Mouse (Mus musculus) hindbrain, embryonic 15.5 days (tissue): ENCODE data around the gene Adgrf5. TPM values are rescaled to one million over a fixed set of nuclear protein-coding genes. Genes with fewer than 3 reads are reported as not detected.

Source experiments
- ATAC-seq: fragments of 200-750 bp; cut with Nextera tagmentation; 2 replicates; pipeline ENCODE4 v1.8.0; 2017; ENCODE audit warnings: low read depth, moderate number of reproducible peaks, moderate TSS enrichment; ENCODE audit not compliant: low FRiP score
- H3K27ac ChIP-seq: fragments of 300-500 bp; sonication (generic); replicated peaks from 2 replicates; pipeline ENCODE4 v1.5.1; 2015; ENCODE audit warnings: mild to moderate bottlenecking, inconsistent platforms
- H3K27me3 ChIP-seq: fragments of 300-500 bp; sonication (generic); 2 replicates; pipeline ENCODE4 v1.6.1; 2015; ENCODE audit warnings: control low read depth, inconsistent platforms
- H3K36me3 ChIP-seq: fragments of 300-500 bp; sonication (generic); 2 replicates; pipeline ENCODE4 v1.6.1; 2015; ENCODE audit warnings: control low read depth, inconsistent platforms
- H3K4me1 ChIP-seq: fragments of 300-500 bp; sonication (generic); replicated peaks from 2 replicates; pipeline ENCODE4 v1.6.1; 2015; ENCODE audit warnings: control low read depth, inconsistent platforms
- H3K4me2 ChIP-seq: fragments of 300-500 bp; sonication (generic); 2 replicates; pipeline ENCODE4 v1.6.1; 2015; ENCODE audit warnings: moderate library complexity, mild to moderate bottlenecking, inconsistent platforms
- H3K4me3 ChIP-seq: fragments of 300-500 bp; sonication (generic); 2 replicates; pipeline ENCODE4 v1.5.1; 2015; ENCODE audit warnings: mild to moderate bottlenecking, inconsistent platforms
- H3K9ac ChIP-seq: fragments of 300-500 bp; sonication (generic); 2 replicates; pipeline ENCODE4 v1.6.1; 2015; ENCODE audit warnings: inconsistent platforms
- H3K9me3 ChIP-seq: fragments of 300-500 bp; sonication (generic); 2 replicates; pipeline ENCODE4 v1.6.1; 2016; ENCODE audit warnings: control low read depth, inconsistent platforms
- WGBS: fragments of 180-500 bp; shearing (Covaris S2); methylation state at CpG from one replicate; pipeline ENCODE4 v1.1.7; 2015; 5-methylcytosine and 5-hydroxymethylcytosine counted together
- polyA plus RNA-seq: library from polyadenylated mRNA; unstranded; fragments of >200 nt; fragmentation: Nextera tagmentation; extraction: Ambion mirVana; gene quantifications from 2 replicates; pipeline ENCODE4 v1.2.1, GENCODE M21; 2015

The Adgrf5 gene
- polyA plus RNA-seq, 1 experiment from 2014 or later: 9.0 TPM

DNA sequence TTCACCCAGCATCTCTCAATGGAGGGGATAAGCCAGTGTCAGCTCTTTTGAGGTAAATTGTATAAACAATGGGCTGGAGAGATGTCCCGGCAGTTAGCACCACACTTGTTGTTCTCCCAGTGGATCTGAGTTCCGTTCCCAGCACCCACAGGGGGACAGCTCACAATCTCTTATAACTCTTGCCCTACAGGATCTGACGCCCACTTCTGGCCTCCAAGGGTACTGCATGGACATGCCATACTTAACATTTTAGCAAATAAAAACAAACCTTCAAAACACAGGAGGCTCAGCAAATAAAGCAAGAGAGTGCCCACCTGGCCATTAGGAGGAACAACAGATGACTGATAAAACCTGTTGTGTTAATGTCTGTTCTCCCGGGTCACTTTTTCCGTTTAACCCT is 59.0 kb downstream of the Adgrf5 start:
- H3K4me3 ChIP-seq: no peak overlapping the region
- no peak for ATAC-seq
- 88% methylated on average over 5 of the region's 5 CpGs for WGBS

GRCm38 (mm10) chr17:43420381-43420780 is 60.1 kb downstream of the Adgrf5 start:
- no peak for ATAC-seq
- H3K4me2 ChIP-seq: no peak overlapping the region

More for the DNA sequence above, 59.0 kb downstream of the Adgrf5 start:
- Histone ChIP-seq H3K9me3 (no peaks in the 10 kb centered on the region), H3K27me3 (no peaks in the 10 kb centered on the region), H3K27ac (no peak overlapping the region), H3K4me2 (no peak overlapping the region), H3K4me1 (no peaks in the 10 kb centered on the region), H3K9ac (no peak overlapping the region), H3K36me3 (no peaks in the 10 kb centered on the region)

DNA sequence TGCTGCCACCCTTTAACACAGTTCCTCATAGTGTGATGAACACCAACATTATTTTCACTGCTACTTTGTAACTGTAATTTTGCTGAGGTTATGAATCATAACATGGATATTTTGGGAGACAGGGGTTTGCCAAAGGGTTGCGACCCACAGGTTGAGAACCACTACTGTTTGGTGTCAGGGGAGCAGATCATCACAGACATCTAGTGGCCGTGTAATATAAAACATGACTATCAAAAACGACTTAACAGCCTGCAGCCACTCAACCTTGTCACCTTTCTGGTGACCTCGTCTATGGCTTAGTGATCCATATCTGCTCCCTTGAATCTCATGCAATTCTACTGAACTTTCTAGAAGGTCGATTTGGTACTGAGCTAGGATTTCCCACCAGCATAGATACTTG is 63.7 kb downstream of the Adgrf5 start:
- Histone ChIP-seq H3K4me1 (no peaks in the 10 kb centered on the region), H3K4me3 (no peak overlapping the region), H3K36me3 (no peaks in the 10 kb centered on the region), H3K9ac (no peak overlapping the region), H3K27me3 (no peaks in the 10 kb centered on the region), H3K9me3 (no peaks in the 10 kb centered on the region), H3K4me2 (no peak overlapping the region), H3K27ac (no peak overlapping the region)
- no peak for ATAC-seq
- 76% methylated on average over 5 of the region's 5 CpGs for WGBS

More at GRCm38 (mm10) chr17:43420381-43420780, 60.1 kb downstream of the Adgrf5 start:
- Histone ChIP-seq H3K9me3 (no peaks in the 10 kb centered on the region), H3K9ac (no peak overlapping the region), H3K36me3 (no peaks in the 10 kb centered on the region), H3K27me3 (no peaks in the 10 kb centered on the region), H3K27ac (no peak overlapping the region), H3K4me3 (no peak overlapping the region), H3K4me1 (no peaks in the 10 kb centered on the region)
- 87% methylated on average over 3 of the region's 3 CpGs for WGBS

- Histone ChIP-seq H3K9me3 (no peaks in the 10 kb centered on the region), H3K4me3 (no peak overlapping the region), H3K27ac (no peak overlapping the region), H3K4me1 (no peaks in the 10 kb centered on the region), H3K27me3 (no peaks in the 10 kb centered on the region), H3K9ac (no peak overlapping the region), H3K4me2 (no peak overlapping the region), H3K36me3 (no peaks in the 10 kb centered on the region)
- whole genome bisulfite sequencing: 78% methylated on average over 5 of the region's 5 CpGs
- no peak for ATAC-seq
Observed at GRCm38 (mm10) chr17:43431692-43432091, 71.4 kb downstream of the Adgrf5 start.

- H3K27ac ChIP-seq: no peak overlapping the region
- H3K4me2 ChIP-seq: no peak overlapping the region
- ATAC-seq: no peak
- no peaks in the 10 kb centered on the region for H3K4me1 ChIP-seq
- H3K36me3 ChIP-seq: no peaks in the 10 kb centered on the region
- no peaks in the 10 kb centered on the region for H3K27me3 ChIP-seq
- H3K9me3 ChIP-seq: no peaks in the 10 kb centered on the region
- H3K9ac ChIP-seq: no peak overlapping the region
- H3K4me3 ChIP-seq: no peak overlapping the region
- 68% methylated on average over 8 of the region's 8 CpGs for WGBS
Observed at GRCm38 (mm10) chr17:43434485-43434884, 74.2 kb downstream of the Adgrf5 start.

- H3K9ac ChIP-seq: no peak overlapping the region
- WGBS: 100% methylated on average over 1 of the region's 1 CpGs
- no peak overlapping the region for H3K4me2 ChIP-seq
- no peak for ATAC-seq
- H3K27me3 ChIP-seq: no peaks in the 10 kb centered on the region
- no peaks in the 10 kb centered on the region for H3K9me3 ChIP-seq
- no peak overlapping the region for H3K27ac ChIP-seq
- H3K36me3 ChIP-seq: no peaks in the 10 kb centered on the region
- no peak overlapping the region for H3K4me3 ChIP-seq
- no peaks in the 10 kb centered on the region for H3K4me1 ChIP-seq
Observed at GRCm38 (mm10) chr17:43451216-43451615, 91.0 kb downstream of the Adgrf5 start.

DNA sequence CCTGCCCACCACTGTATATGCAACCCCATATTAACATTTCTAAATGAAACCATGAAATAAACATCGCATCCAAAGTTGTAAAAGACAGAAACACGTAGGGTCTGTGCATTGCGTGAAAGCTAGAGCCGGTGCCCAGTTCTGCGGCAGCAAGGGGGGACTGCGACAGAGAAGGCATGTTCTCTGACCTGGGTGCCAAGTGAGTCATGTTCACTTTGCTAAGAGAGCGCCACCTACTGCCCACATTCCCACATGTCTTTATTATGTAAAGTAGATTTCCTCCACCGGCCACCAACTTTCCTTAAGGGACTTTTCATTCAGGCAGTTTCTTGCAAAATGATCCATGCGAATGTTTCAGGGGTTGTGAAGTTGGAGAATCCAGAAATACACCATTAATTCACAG is 98.3 kb downstream of the Adgrf5 start:
- H3K4me2 ChIP-seq: no peak overlapping the region
- 10% methylated on average over 9 of the region's 9 CpGs for WGBS

DNA sequence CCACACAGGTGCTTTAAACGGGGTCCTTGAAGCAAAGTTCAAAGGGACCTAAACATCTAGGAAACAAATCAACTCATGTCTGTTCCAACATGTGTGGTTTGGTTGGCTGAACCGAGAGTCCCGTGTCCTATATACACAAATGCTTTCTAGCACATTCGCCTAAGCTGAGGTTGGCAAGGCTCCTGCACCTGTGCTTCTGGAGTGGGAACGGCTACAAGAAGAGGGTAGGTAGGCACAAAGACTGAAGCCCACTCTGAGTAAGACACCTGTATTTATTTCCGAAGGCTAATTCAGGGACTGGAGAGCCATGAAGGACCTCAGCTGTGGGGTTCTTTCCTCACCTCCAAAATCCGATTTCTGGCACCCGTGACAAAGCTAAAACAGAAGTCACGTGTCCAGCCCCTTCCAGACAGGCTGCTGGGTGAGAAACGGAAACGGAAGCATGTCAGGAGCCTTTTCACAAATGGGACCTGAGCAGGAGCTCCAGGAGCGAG is 99.5 kb downstream of the Adgrf5 start:
- no peaks in the 10 kb centered on the region for H3K9me3 ChIP-seq
- H3K27ac ChIP-seq: 0 out of 2 replicates have a peak overlapping the region, but pooled peaks have one; percentile 9
- WGBS: 71% methylated on average over 12 of the region's 12 CpGs
- ATAC-seq: peak; percentile 38
- H3K4me3 ChIP-seq: no peak overlapping the region
- H3K9ac ChIP-seq: no peak overlapping the region
- H3K27me3 ChIP-seq: 0 out of 2 replicates have a peak, but pooled peaks cover 3% of the 10 kb centered on the region
- H3K4me2 ChIP-seq: peak overlapping the region; percentile 32; the same call in 1 of the 2 replicates
- H3K4me1 ChIP-seq: peaks cover 12% of the 10 kb centered on the region; the same call in 1 of the 2 replicates
- H3K36me3 ChIP-seq: no peaks in the 10 kb centered on the region

More for the DNA sequence above, 98.3 kb downstream of the Adgrf5 start:
- H3K9ac ChIP-seq: no peak overlapping the region
- ATAC-seq: no peak
- H3K4me1 ChIP-seq: peaks cover 12% of the 10 kb centered on the region; the same call in 1 of the 2 replicates
- H3K36me3 ChIP-seq: no peaks in the 10 kb centered on the region
- H3K27me3 ChIP-seq: 0 out of 2 replicates have a peak, but pooled peaks cover 3% of the 10 kb centered on the region
- H3K27ac ChIP-seq: no peak overlapping the region
- H3K4me3 ChIP-seq: no peak overlapping the region
- no peaks in the 10 kb centered on the region for H3K9me3 ChIP-seq

GRCm38 (mm10) chr17:43460245-43461181 is 100.3 kb downstream of the Adgrf5 start:
- Histone ChIP-seq H3K9ac (no peak overlapping the region), H3K4me3 (no peak overlapping the region), H3K27ac (no peak overlapping the region)

DNA sequence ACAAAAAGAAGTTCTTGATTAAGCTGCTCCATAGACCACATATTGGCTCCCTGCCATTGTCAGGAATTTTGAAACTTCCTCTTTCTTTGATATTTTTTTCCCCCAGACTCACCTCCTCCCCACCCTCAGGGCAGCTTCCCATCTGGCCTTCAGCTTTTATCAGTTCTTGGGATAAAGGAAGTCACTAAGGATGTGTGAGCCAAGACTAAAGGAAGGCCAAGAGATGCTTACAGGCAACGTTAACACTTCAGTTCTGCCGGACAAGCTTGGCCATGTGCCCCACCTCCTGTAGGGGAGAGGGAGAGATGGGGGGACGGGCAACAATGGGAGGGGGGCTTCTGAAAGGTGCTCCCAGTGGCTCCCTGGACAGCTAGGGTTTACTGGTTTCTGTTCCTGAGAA is 109.8 kb downstream of the Adgrf5 start:
- no peak for ATAC-seq
- 32% methylated on average over 3 of the region's 3 CpGs for WGBS
- Histone ChIP-seq H3K4me3 (no peak overlapping the region), H3K9ac (no peak overlapping the region), H3K9me3 (no peaks in the 10 kb centered on the region), H3K36me3 (no peaks in the 10 kb centered on the region), H3K27me3 (no peaks in the 10 kb centered on the region), H3K4me2 (no peak overlapping the region), H3K4me1 (no peaks in the 10 kb centered on the region), H3K27ac (no peak overlapping the region)

More at GRCm38 (mm10) chr17:43460245-43461181, 100.3 kb downstream of the Adgrf5 start:
- H3K27me3 ChIP-seq: 0 out of 2 replicates have a peak, but pooled peaks cover 3% of the 10 kb centered on the region
- no peaks in the 10 kb centered on the region for H3K36me3 ChIP-seq
- H3K9me3 ChIP-seq: no peaks in the 10 kb centered on the region
- 32% methylated on average over 19 of the region's 19 CpGs for WGBS
- ATAC-seq: peak; percentile 95
- H3K4me2 ChIP-seq: peak overlapping the region; percentile 32
- H3K4me1 ChIP-seq: peaks cover 12% of the 10 kb centered on the region; the same call in 1 of the 2 replicates

DNA sequence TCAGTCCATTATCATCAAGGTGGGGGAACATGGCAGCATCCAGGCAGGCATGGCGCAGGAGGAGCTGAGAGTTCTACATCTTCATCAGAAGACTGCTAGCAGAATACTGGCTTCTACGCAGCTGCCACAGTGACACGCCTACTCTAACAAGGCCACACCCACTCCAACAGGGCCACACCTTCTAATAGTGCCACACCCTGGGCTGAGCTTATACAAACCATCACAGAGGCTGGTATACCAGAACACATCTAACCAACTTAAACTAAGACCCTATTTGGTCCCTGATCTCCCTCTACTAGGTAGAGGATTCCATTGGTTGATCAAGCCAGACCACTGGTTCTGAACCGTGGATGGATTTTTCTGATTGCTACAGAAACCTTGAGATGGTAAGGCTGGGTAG is 112.3 kb downstream of the Adgrf5 start:
- no peaks in the 10 kb centered on the region for H3K9me3 ChIP-seq
- H3K4me3 ChIP-seq: no peak overlapping the region
- WGBS: 90% methylated on average over 4 of the region's 4 CpGs

GRCm38 (mm10) chr17:43474775-43475174 is 114.5 kb downstream of the Adgrf5 start:
- no peak for ATAC-seq
- Histone ChIP-seq H3K27ac (no peak overlapping the region), H3K9ac (no peak overlapping the region), H3K27me3 (no peaks in the 10 kb centered on the region), H3K9me3 (no peaks in the 10 kb centered on the region), H3K4me1 (no peaks in the 10 kb centered on the region), H3K4me3 (no peak overlapping the region), H3K36me3 (no peaks in the 10 kb centered on the region), H3K4me2 (no peak overlapping the region)
- WGBS: 93% methylated on average over 16 of the region's 16 CpGs

More for the DNA sequence above, 112.3 kb downstream of the Adgrf5 start:
- H3K4me2 ChIP-seq: no peak overlapping the region
- H3K27ac ChIP-seq: no peak overlapping the region
- no peaks in the 10 kb centered on the region for H3K36me3 ChIP-seq
- no peak overlapping the region for H3K9ac ChIP-seq
- no peak for ATAC-seq
- no peaks in the 10 kb centered on the region for H3K27me3 ChIP-seq
- no peaks in the 10 kb centered on the region for H3K4me1 ChIP-seq
